Mouse (Mus musculus) lung, embryonic 15.5 days (tissue): ENCODE measurements around the gene Gstt4. TPM values are rescaled to one million over a fixed set of nuclear protein-coding genes. Genes with fewer than 3 reads are reported as not detected.
A peak's percentile ranks its signal among the peaks of the same experiment; 100 is the strongest.
"Not testable (repeated sequence)": the region's sequence is repeated elsewhere in the genome, so short reads cannot be mapped to it uniquely, and the experiment has no call there.

Experiments used
- ATAC-seq: fragments of 200-750 bp; cut with Nextera tagmentation; 2 replicates; pipeline ENCODE4 v1.8.0; 2017; ENCODE audit warnings: moderate number of reproducible peaks, borderline replicate concordance; ENCODE audit not compliant: low FRiP score, low TSS enrichment; ENCODE audit errors: extremely low read depth
- H3K27ac ChIP-seq: fragments of 300-500 bp; sonication (generic); 2 replicates; pipeline ENCODE4 v1.5.1; 2015; ENCODE audit warnings: moderate library complexity, mild to moderate bottlenecking, inconsistent platforms
- H3K27me3 ChIP-seq: fragments of 300-500 bp; sonication (generic); 2 replicates; pipeline ENCODE4 v1.6.1; 2015; ENCODE audit warnings: inconsistent platforms
- H3K36me3 ChIP-seq: fragments of 300-500 bp; sonication (generic); 2 replicates; pipeline ENCODE4 v1.6.1; 2015; ENCODE audit warnings: inconsistent platforms
- H3K4me1 ChIP-seq: fragments of 300-500 bp; sonication (generic); 2 replicates; pipeline ENCODE4 v1.6.1; 2015; ENCODE audit warnings: inconsistent platforms
- H3K4me2 ChIP-seq: fragments of 300-500 bp; sonication (generic); 2 replicates; pipeline ENCODE4 v1.6.1; 2015; ENCODE audit warnings: inconsistent platforms, mild to moderate bottlenecking, moderate library complexity
- H3K4me3 ChIP-seq: fragments of 300-500 bp; sonication (generic); 2 replicates; pipeline ENCODE4 v1.5.1; 2015; ENCODE audit warnings: mild to moderate bottlenecking, inconsistent platforms
- H3K9ac ChIP-seq: fragments of 300-500 bp; sonication (generic); 2 replicates; pipeline ENCODE4 v1.6.1; 2015; ENCODE audit warnings: inconsistent platforms
- H3K9me3 ChIP-seq: fragments of 300-500 bp; sonication (generic); 2 replicates; pipeline ENCODE4 v1.6.1; 2016; ENCODE audit warnings: inconsistent platforms
- WGBS: fragments of 180-500 bp; shearing (Covaris S2); methylation state at CpG from one replicate; pipeline ENCODE4 v1.1.7; 2015; 5-methylcytosine and 5-hydroxymethylcytosine counted together
- polyA plus RNA-seq: library from polyadenylated mRNA; unstranded; fragments of >200 nt; fragmentation: Nextera tagmentation; extraction: Ambion mirVana; gene quantifications from 2 replicates; pipeline ENCODE4 v1.2.1, GENCODE M21; 2015

Gstt4 gene
- polyA plus RNA-seq, 1 experiment from 2014 or later = not detected

DNA sequence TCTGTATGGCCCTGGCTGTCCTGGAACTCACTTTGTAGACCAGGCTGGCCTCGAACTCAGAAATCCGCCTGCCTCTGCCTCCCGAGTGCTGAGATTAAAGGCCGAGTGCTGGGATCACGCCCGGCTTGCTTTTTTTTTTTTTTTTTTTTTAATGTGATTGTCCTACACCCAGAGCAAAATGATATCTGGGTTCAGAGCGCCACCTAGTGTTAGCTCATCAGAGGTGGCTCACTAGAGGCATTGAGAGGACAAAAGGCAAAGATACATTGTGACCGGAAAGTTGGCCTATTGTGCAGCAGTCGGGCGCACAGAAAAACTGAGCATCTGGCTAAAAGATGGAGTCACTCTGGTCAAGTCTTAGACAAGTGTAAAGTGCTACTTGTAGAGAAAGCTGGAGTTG, 31.1 kb upstream of the Gstt4 start:
- H3K36me3 ChIP-seq = peaks cover 10% of the 10 kb centered on the region; the same call in 1 of the 2 replicates
- H3K4me3 ChIP-seq = no peak overlapping the region
- ATAC-seq = peak; percentile 53; the same call in 1 of the 2 replicates
- 25% methylated on average over 10 of the region's 10 CpGs for WGBS
- no peaks in the 10 kb centered on the region for H3K27me3 ChIP-seq
- no peak overlapping the region for H3K27ac ChIP-seq
- no peaks in the 10 kb centered on the region for H3K9me3 ChIP-seq
- H3K9ac ChIP-seq = no peak overlapping the region
- H3K4me1 ChIP-seq = peaks cover 4% of the 10 kb centered on the region
- H3K4me2 ChIP-seq = no peak overlapping the region

DNA sequence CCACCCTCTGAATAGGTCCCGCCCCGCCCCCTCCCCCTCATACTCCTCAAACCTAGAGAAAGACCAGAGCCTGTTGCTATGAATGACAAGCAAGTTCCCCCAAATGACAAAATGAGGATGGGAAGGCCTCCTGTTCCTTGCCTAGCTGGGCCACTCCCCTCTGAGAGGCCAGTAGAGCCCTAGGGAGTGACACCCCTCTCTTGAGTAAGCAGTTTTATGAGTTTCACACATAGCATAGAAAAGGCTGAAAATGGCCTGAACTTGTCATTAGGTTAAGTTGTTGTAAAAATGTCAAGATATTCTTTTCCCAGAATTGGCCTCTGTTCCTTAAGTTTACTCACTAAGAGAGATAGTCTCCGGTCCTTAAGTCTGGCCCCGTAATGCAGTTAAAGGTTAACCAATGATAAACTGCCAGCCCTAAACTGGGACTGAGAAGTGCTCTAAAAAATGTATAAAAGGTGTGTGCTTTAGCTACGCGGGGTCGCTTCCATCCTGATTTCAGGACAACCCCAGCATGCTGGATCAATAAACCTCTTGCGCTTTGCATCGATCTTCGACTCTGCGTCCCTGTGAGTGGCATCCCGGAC, 30.3 kb upstream of the Gstt4 start:
- Histone ChIP-seq H3K36me3 (peaks cover 5% of the 10 kb centered on the region; the same call in 1 of the 2 replicates), H3K4me3 (no peak overlapping the region), H3K4me2 (no peak overlapping the region), H3K27me3 (no peaks in the 10 kb centered on the region), H3K9ac (no peak overlapping the region), H3K4me1 (no peaks in the 10 kb centered on the region), H3K27ac (no peak overlapping the region), H3K9me3 (no peaks in the 10 kb centered on the region)
- WGBS = 89% methylated on average over 12 of the region's 12 CpGs
- ATAC-seq = no peak

DNA sequence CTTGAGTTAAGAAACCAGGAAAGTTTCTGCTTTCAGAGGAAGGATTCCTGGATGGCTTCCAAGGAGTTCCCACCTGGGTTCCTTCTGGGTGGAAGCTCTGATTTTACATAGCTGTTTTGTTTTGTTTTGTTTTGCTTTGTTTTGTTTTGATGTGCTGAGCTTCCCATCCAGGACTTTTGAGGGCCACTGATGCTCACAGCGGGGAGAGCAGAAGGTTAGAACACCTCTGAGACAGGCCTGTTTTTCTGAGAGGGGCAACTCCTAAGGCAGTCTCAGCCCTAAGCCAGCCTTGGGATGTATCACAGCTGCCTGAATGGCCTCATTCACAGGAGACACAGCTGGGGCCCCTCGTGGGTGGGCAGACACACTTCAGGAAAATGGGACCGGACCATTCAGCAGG, 29.3 kb upstream of the Gstt4 start:
- H3K36me3 ChIP-seq = 0 out of 2 replicates have a peak, but pooled peaks cover under 1% of the 10 kb centered on the region
- no peak overlapping the region for H3K9ac ChIP-seq
- H3K27me3 ChIP-seq = no peaks in the 10 kb centered on the region
- H3K9me3 ChIP-seq = no peaks in the 10 kb centered on the region
- H3K4me3 ChIP-seq = no peak overlapping the region
- 51% methylated on average over 3 of the region's 3 CpGs for WGBS
- ATAC-seq = no peak
- H3K4me1 ChIP-seq = no peaks in the 10 kb centered on the region
- H3K4me2 ChIP-seq = no peak overlapping the region
- no peak overlapping the region for H3K27ac ChIP-seq

DNA sequence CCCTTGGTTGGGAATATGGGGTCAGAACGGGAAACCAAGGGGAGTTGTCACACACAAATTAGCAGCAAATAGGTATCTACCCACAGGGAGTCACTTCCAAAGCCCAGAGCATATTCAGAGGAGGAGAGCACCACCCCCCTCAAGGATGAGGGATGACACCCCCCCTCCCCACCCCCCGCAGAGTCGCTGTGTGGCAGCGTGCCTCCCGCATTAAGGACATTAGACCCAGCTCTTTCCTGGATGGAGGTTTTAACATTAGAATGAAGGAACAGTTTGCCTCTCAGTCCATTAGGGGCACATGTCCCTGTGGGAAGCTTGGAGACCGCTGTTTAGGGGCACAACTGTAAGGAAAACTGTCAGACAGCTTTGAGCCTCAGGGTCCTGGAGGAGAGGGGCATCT, 28.7 kb upstream of the Gstt4 start:
- H3K36me3 ChIP-seq = no peaks in the 10 kb centered on the region
- no peak overlapping the region for H3K4me3 ChIP-seq
- H3K4me2 ChIP-seq = no peak overlapping the region
- ATAC-seq = no peak
- WGBS = 11% methylated on average over 6 of the region's 6 CpGs
- no peak overlapping the region for H3K9ac ChIP-seq
- H3K9me3 ChIP-seq = no peaks in the 10 kb centered on the region
- no peak overlapping the region for H3K27ac ChIP-seq
- H3K27me3 ChIP-seq = no peaks in the 10 kb centered on the region
- H3K4me1 ChIP-seq = no peaks in the 10 kb centered on the region

DNA sequence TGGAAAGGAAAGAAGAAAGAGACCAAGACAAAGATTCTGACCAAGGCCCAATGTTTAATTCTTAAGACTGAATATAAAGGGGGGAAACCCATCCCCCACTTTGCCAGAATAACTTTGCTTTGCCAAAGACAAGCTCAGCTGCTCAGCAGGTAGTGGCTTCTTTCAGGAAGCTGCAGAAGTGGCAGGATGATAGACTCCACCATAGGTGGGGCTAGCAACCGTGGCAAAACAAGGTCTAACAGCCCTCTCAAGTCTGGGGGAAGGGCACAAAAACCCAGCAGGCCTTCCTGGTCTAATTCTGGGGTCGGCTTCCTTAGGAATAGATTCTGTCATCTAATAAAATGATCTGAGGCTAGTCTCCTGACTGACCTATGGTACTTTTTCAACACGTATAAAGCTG, 26.0 kb upstream of the Gstt4 start:
- ATAC-seq = no peak
- WGBS = 31% methylated on average over 3 of the region's 3 CpGs
- no peak overlapping the region for H3K4me2 ChIP-seq

DNA sequence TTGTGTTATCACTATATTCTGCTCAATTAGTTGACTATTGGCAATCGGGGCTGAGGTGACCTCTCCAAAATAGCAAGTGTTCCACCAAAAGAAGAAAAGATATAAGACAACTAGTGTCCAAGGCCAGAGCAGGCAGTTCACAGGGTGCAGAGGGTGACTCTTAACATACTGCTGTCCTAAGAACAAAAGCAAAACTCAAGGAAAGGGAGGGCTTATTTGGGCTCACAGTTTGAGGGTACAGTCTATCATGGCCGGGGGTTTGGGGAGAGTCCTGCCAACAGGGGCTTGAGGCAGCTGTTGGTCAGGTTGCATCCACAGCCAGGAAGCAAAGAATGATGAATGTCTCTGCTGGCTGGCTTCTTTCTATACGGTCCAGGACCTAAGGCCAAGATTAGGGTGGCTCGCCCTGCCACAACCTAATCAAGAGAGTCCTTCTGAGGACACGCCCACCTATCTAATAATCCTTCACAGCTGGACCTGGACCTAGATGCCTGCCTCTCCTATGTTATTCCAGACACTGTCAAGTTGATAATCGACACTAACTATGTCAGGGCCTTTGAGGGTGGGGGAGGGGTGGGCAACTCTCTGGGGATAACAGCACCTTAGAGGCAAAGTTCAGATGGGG, 23.1 kb upstream of the Gstt4 start:
- no peaks in the 10 kb centered on the region for H3K27me3 ChIP-seq
- H3K4me3 ChIP-seq = no peak overlapping the region
- H3K4me2 ChIP-seq = no peak overlapping the region
- no peak overlapping the region for H3K27ac ChIP-seq
- no peaks in the 10 kb centered on the region for H3K4me1 ChIP-seq
- H3K36me3 ChIP-seq = no peaks in the 10 kb centered on the region
- no peaks in the 10 kb centered on the region for H3K9me3 ChIP-seq
- WGBS = 59% methylated on average over 6 of the region's 6 CpGs
- H3K9ac ChIP-seq = no peak overlapping the region
- peak; percentile 67; the same call in 1 of the 2 replicates for ATAC-seq

More for the DNA sequence above, 26.0 kb upstream of the Gstt4 start:
- no peak overlapping the region for H3K27ac ChIP-seq
- no peaks in the 10 kb centered on the region for H3K27me3 ChIP-seq
- no peak overlapping the region for H3K9ac ChIP-seq
- H3K36me3 ChIP-seq = no peaks in the 10 kb centered on the region
- H3K9me3 ChIP-seq = no peaks in the 10 kb centered on the region
- H3K4me1 ChIP-seq = no peaks in the 10 kb centered on the region
- no peak overlapping the region for H3K4me3 ChIP-seq

DNA sequence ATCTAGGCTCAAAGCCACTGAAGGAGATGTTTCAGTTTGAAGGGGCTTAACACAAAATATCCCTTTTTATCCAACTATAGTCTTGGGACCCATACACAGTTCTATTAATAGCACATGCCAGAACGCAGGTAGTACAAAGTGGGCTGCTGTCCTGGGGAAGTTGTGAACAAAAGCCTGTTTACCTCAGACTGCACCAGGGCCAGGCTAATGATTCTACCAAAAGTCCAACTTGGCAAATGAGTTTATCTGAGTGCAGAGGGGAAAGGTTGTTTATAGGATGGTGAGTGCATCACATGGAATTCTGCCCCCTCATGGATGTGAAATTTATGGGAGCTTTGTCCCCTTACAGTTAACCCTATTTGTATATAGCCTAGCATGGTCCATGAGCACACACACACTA, 22.5 kb upstream of the Gstt4 start:
- H3K36me3 ChIP-seq = no peaks in the 10 kb centered on the region
- no peaks in the 10 kb centered on the region for H3K27me3 ChIP-seq
- no peak overlapping the region for H3K4me2 ChIP-seq
- no peak overlapping the region for H3K27ac ChIP-seq
- 69% methylated on average over 1 of the region's 1 CpGs for WGBS
- no peak overlapping the region for H3K9ac ChIP-seq
- H3K9me3 ChIP-seq = no peaks in the 10 kb centered on the region
- H3K4me1 ChIP-seq = no peaks in the 10 kb centered on the region
- no peak overlapping the region for H3K4me3 ChIP-seq
- no peak for ATAC-seq

DNA sequence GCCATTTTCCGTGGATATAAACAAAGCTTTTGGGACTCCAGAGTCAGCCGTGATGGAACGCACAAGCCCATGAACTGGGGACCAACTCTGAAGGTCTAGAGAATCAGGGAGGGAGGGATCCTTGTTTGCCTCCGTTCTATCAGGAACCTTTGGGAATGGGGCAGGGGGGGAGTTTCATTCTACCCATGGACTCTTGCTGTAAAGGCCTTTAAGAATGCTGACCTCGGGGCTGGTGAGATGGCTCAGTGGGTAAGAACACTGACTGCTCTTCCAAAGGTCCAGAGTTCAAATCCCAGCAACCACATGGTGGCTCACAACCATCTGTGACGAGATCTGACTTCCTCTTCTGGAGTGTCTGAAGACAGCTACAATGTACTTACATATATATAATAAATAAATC, 21.6 kb upstream of the Gstt4 start:
- not testable (repeated sequence) for ATAC-seq, H3K9ac ChIP-seq, H3K4me2 ChIP-seq, H3K4me1 ChIP-seq, H3K36me3 ChIP-seq, H3K4me3 ChIP-seq, H3K27me3 ChIP-seq, H3K9me3 ChIP-seq, H3K27ac ChIP-seq
- WGBS = 68% methylated on average over 6 of the region's 6 CpGs

DNA sequence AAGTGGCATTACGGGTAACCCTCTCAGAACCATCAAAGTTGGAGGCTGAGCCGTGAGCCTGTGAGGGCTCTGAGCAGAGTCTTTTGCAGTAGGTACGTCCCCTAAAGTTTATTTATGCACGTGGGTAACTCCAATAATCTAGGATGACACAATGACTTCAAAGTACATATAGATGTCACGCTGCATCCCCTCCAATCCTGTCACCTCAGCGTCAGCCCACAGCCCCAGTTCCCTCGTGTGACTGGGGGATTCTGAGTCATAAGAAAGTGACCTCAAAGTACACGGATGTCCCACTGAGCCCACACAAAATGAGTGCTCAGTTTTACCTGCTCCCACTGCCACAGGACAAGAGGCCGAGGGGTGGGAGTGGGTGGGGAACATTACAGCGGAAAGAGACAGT, 16.7 kb upstream of the Gstt4 start:
- Histone ChIP-seq H3K9me3 (no peaks in the 10 kb centered on the region), H3K27me3 (no peaks in the 10 kb centered on the region), H3K27ac (no peak overlapping the region), H3K4me2 (no peak overlapping the region), H3K9ac (no peak overlapping the region), H3K36me3 (no peaks in the 10 kb centered on the region), H3K4me3 (no peak overlapping the region), H3K4me1 (peaks cover 41% of the 10 kb centered on the region)
- WGBS = 81% methylated on average over 10 of the region's 10 CpGs
- ATAC-seq = no peak

DNA sequence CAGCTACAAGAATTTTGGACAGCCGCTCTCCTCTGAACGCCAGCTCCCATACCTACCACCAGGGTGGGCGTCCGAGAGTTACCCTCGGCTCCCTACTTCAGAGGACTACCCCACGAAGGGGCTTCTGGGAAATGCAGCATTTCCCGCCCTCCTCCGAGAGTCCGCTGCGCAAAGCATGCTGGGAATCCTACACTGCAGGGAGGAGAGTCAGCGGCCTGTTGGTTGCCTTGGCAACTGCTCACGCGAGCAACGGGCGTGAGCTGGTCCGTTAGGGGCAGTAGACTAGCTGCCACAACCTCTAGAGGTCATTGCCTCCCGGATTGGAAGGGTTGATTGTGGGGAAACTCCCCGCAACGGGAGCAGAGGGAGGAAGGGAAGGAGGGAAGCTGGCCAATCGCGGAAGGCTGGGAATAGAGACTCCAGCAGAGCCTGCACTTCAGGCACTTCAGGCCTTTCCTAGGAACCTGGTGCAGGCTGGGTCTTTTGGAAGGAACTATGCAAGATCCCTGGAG, 15.0 kb upstream of the Gstt4 start, which contains the start of gene Gstt2:
Gene Gstt2, minus strand, starts transcription at position 177 of the 512 bp plus-strand sequence.
- H3K4me1 ChIP-seq = peaks cover 49% of the 10 kb centered on the region
- no peaks in the 10 kb centered on the region for H3K9me3 ChIP-seq
- peak within 1 kb of the TSS; percentile 49 for H3K4me3 ChIP-seq
- peak; percentile 88 for ATAC-seq
- peak within 1 kb of the TSS; percentile 82 for H3K4me2 ChIP-seq
- H3K36me3 ChIP-seq = no peaks in the 10 kb centered on the region
- H3K9ac ChIP-seq = peak within 1 kb of the TSS; percentile 45
- no peaks in the 10 kb centered on the region for H3K27me3 ChIP-seq
- H3K27ac ChIP-seq = peak within 1 kb of the TSS; percentile 90
- WGBS = under 1% methylated on average over 21 of the region's 21 CpGs

DNA sequence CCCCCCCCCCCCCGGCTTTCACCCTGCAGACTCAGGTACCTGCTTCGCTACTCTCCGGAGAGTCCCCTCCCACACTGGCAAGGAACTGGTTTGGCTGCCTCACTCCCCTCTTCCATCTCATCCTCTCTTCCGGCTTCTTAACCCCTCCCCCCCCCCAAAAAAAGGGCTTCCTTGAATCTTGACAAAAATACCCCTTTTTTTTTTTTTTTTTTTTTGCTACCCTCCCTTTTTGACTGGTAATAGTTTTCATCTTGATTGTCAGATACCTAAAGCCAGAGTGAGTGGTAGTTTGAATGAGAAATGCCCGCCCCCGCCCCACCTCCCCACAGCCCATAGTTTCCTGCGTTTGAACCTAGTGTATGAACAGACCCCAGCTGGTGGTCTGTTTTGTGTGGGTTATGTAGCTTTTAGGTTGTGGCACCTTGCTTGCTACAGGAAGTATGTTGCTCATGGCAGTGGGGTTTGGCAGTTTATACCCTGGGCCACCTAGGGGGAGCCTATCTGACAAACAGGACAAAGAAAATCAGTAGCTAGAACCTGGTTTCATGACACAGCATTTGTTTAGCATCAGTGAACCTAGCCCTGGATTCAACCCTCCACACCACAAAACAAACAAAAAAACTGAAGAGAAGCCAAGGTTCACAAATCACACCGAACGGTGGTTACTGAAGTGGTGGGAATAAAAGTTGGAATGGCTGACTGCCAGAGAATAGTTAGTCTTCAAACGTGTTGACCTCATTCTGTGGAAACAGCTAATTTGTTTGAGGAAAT, 13.6 kb upstream of the Gstt4 start:
- Histone ChIP-seq H3K36me3 (no peaks in the 10 kb centered on the region), H3K9ac (no peak overlapping the region)
- ATAC-seq = no peak

DNA sequence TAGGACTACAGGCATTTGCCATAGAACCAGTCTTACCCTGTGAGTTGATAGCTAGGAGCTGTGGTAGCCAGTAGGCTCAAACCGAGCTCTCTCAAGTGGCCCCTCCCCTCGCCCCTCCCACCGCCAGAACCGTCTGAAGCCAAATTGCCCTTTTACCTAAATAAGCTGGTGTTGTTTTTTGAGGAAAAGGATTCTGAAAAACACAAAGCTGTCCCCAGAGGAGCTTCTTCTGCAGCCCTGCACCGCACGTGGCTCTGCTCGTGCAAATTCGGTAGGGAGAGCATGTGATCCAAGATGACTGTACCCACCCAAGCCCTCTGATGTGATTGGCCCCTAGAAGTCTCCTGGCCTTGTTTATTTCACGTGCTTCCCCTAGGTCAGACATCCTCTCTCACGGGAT, 13.0 kb upstream of the Gstt4 start:
- no peaks in the 10 kb centered on the region for H3K27me3 ChIP-seq
- WGBS = 1% methylated on average over 10 of the region's 10 CpGs
- no peak overlapping the region for H3K9ac ChIP-seq

More for the DNA sequence above, 13.6 kb upstream of the Gstt4 start:
- Histone ChIP-seq H3K4me3 (peak overlapping the region; percentile 47), H3K4me2 (peak overlapping the region; percentile 82), H3K27ac (peak overlapping the region; percentile 90), H3K9me3 (no peaks in the 10 kb centered on the region), H3K4me1 (peaks cover 49% of the 10 kb centered on the region), H3K27me3 (no peaks in the 10 kb centered on the region)
- 12% methylated on average over 9 of the region's 10 CpGs for WGBS

More for the DNA sequence above, 13.0 kb upstream of the Gstt4 start:
- Histone ChIP-seq H3K36me3 (no peaks in the 10 kb centered on the region), H3K27ac (peak overlapping the region; percentile 90), H3K4me3 (peak overlapping the region; percentile 47), H3K4me2 (peak overlapping the region; percentile 82), H3K4me1 (peaks cover 49% of the 10 kb centered on the region), H3K9me3 (no peaks in the 10 kb centered on the region)
- ATAC-seq = no peak
